Mouse (Mus musculus): ENCODE data around the gene Bicd1.
"Not testable (repeated sequence)": the region's sequence is repeated elsewhere in the genome, so short reads cannot be mapped to it uniquely, and the experiment has no call there.

Gene Bicd1

DNA sequence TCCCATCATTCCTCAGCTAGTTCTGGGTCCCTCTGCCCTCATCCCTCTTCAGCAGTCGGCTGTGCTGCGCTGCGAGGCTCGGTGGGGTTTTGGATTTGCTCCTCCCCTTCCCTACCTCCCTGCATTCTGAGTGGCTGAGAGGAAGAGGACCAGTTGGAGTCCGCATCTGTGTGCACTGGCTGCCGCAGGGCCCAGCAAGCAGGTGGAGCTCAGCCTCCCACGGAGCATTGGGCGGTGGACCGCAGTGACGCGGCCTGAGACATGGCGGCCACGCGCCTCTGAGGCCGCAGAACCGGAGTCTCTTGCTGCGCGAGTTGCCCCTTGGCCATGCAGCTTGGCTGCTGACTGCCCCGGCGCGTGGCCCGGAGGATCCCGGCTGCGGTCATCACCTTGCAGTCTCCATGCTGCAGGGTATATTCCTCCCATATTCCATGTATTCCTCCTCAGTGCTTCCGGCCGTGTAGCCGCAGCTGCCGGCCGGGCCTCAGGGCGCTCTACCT is at the start of gene Bicd1:
Gene Bicd1 (plus strand): TSS at position 54 of the 500 bp plus-strand sequence.
- DNase-seq (ENCODE audit: low spot score in 2 of 2), result peak; percentile 90 to 92

DNA sequence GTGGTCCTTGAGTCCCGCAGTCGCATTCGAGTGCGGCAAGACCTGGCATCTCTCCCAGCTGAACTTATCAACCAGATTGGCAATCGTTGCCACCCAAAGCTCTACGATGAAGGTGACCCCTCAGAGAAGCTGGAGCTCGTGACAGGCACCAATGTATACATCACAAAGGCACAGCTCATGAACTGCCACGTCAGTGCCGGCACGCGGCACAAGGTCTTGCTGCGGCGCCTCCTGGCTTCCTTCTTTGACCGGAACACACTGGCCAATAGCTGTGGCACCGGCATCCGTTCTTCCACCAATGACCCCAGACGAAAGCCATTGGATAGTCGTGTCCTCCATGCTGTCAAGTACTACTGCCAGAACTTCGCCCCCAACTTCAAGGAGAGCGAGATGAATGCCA is 46.2 kb upstream of the Bicd1 start:
- DNase-seq (ENCODE audit: low spot score in 2 of 2), result not testable (repeated sequence)

DNA sequence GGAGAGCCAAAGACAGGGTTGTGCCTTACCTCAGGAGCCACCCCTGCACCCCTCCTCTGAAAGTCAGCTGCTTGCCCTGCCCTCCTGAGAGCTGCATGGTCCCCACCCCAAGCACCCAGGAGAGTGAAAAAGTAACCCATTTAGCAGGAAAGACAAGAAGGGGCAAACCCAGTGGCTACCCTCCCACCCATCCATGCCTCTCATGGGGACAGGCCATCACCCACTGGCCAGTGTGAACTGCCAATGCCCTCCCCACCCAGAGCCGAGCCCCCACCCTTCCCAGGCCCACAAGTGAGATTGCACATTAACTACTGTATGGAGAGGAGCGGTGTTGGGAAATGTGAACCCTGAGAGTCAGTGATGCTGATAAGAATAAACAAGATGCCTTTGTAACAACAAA is 42.7 kb upstream of the Bicd1 start:
- DNase-seq (ENCODE audit: low spot score in 2 of 2), result not testable (repeated sequence)

DNA sequence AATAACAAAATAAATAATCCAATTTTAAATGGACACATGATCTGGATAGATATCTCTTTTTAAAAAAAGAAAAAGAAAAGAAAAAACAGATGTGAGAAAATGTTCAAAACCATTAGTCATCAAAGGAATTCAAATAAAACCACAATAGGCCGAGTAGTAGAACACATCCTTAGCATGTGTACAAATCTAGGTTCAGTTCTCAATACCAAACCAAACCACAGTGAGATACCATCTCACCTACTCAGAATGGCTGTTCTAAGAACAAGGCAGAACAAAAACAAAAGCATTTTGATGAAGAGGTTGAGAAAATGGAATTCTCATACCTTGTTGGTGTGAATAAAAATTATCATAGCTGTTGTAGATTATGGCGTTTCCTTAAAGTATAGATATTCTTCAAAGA is 42.3 kb upstream of the Bicd1 start:
- no peak for DNase-seq (ENCODE audit: low spot score in 2 of 2)

DNA sequence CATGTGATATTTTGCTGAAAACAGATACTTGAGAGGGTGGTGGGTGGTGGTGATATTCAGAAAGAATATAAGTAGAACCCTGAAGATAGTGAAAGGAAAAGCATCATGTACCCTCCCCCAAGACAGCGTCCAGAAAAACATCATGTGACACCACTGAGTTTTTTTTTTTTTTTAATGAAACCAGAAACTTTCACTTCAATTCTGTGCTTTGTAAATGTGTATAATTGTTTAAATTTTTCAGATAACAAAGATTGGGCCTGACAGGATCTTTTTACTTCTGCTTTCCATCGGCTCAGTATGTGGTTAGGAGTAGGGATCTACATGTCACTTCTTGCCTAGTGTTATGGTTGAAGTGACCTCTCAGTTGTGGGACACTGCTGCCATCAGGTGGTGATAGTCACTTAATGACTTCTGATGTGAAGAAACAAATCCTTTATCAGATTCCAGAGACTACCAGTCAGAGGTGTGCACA is 33.7 kb upstream of the Bicd1 start:
- DNase-seq (ENCODE audit: low spot score in 2 of 2), result peak; percentile 37 to 51

GRCm38 (mm10) chr6:149383531-149383930 is 25.2 kb upstream of the Bicd1 start:
- no peak for DNase-seq (ENCODE audit: low spot score in 2 of 2)

GRCm38 (mm10) chr6:149386389-149386788 is 22.3 kb upstream of the Bicd1 start:
- no peak for DNase-seq (ENCODE audit: low spot score in 2 of 2)

DNA sequence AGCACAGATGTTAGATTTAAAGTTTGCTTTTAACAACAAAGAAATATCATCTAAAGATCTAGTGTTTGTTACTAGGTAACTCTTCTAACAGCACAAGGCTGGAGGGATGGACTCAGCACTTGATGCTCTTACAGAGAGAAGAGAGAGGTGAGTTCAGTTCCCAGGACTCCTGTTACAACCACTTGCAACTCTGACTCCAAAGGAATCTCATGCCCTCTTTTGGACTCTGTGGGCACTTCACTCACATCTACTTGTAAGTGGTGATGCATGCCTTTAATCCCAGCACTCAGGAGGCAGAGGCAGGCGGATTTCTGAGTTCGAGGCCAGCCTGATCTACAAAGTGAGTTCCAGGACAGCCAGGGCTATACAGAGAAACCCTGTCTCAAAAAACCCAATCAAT is 19.1 kb upstream of the Bicd1 start:
- not testable (repeated sequence) for DNase-seq (ENCODE audit: low spot score in 2 of 2)

DNA sequence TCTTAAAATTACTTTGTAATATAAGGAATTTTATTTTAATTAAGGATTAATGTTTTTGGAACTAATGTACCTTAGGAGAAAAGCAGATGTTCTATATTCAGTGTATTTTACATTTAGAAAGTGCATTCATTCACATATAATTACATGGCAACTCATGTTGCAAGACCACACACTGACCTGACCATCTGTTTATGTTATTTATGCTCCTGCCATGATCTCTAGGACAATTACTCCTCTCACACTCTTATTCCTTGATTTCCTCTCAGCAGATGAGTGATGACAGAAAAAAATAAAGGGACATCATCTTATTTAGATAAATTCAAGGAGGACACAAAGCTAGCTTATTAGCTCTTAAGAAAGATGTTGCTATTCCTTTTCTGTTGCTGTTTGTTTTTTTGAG is 9.3 kb upstream of the Bicd1 start:
- no peak for DNase-seq (ENCODE audit: low spot score in 2 of 2)

- peak; percentile 29 to 49 for DNase-seq (ENCODE audit: low spot score in 2 of 2)
These were observed 655 bp downstream of the Bicd1 start for GRCm38 (mm10) chr6:149409341-149409740.

GRCm38 (mm10) chr6:149409845-149410244 is 1.2 kb downstream of the Bicd1 start:
- DNase-seq (ENCODE audit: low spot score in 2 of 2), result peak; percentile 10 to 28

GRCm38 (mm10) chr6:149413256-149413655 is 4.6 kb downstream of the Bicd1 start:
- DNase-seq (ENCODE audit: low spot score in 2 of 2), result no peak

DNA sequence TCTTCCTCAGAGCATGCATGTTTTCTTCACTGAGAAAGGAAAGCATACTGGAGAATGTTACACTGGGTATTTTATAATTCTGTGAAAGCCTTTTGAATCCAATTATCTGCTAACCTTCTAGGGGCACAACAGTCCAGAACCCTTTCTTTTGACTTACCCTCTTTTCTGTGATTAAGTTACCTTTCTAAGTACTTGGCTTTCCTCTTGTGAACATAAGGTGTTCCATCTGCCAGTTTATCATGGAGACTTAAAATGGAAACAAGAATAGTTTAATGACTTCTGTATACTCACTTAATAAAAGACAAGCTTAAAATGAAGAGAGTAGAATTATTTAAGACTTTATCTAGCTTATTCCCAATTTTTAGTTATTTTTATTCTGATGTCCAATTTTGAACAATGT is 16.1 kb downstream of the Bicd1 start:
- no peak for DNase-seq (ENCODE audit: low spot score in 2 of 2)

- DNase-seq (ENCODE audit: low spot score in 2 of 2), result no peak
These were observed 30.5 kb downstream of the Bicd1 start for GRCm38 (mm10) chr6:149439140-149439539.

- no peak for DNase-seq (ENCODE audit: low spot score in 2 of 2)
These were observed 34.2 kb downstream of the Bicd1 start for GRCm38 (mm10) chr6:149442884-149443283.

DNA sequence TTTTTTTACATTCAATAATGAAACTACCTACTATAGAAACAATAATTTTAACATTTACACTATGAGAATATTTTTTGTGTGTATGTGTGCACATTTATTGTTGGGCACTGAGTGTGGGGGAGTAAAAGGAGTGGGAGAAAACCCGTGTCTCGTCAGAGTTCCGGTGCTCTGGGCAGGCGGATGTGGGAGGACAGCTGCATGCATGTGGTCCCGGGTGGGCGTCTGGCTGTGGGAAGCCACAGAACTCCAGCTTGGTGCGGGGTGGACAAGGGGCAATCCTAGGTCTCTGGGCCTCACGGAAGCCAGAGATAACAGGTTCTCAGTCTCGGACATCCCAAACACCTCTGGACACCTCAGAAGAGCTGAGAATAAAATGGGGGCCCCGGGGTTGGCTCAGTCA is 37.2 kb downstream of the Bicd1 start:
- DNase-seq (ENCODE audit: low spot score in 2 of 2), result no peak

- no peak for DNase-seq (ENCODE audit: low spot score in 2 of 2)
These were observed 48.6 kb downstream of the Bicd1 start for GRCm38 (mm10) chr6:149457324-149457723.

DNA sequence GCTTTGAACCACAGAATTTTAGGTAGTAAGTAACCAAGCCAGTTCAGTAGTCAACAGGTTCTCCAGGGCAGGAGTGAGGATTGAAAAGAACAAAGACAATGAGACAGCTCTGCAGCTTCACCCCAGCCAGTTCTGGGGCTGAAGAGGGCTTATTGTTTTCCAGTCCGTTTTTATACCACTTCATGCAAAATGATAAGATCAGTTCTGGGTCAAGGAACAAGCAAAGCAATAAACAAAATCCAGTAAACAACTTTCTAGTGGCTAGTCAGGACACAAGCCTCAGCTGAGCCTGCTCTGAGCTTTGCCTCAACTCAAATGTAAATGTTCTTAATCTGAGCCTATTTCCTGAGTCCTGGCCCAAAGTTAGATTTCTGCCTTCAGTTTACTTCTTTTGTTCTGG is 52.3 kb downstream of the Bicd1 start:
- DNase-seq (ENCODE audit: low spot score in 2 of 2), result no peak

DNA sequence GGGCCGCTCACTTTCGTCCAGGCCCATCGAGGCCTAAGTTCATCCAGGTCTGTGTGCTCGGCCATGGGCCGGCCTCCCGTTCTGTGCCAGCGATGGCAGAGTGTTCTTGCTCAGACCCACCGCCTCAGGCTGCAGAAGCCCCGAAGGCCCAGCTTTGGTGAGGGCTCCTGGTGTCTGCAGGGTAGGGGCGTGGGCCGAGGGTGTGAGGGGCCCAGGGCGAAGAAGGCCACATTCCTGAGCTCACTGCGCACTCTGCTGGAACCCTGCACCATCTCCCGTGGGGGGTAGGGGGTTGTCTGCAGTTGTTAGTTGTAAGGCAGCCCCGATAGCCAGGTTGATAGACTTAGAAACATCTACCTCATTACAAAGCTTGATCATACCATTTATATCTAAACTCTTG is 62.8 kb downstream of the Bicd1 start:
- DNase-seq (ENCODE audit: low spot score in 2 of 2), result no peak

- not testable (repeated sequence) for DNase-seq (ENCODE audit: low spot score in 2 of 2)
These were observed 63.8 kb downstream of the Bicd1 start for GRCm38 (mm10) chr6:149472441-149472840.

- not testable (repeated sequence) for DNase-seq (ENCODE audit: low spot score in 2 of 2)
These were observed 73.2 kb downstream of the Bicd1 start for GRCm38 (mm10) chr6:149481868-149482267.

DNA sequence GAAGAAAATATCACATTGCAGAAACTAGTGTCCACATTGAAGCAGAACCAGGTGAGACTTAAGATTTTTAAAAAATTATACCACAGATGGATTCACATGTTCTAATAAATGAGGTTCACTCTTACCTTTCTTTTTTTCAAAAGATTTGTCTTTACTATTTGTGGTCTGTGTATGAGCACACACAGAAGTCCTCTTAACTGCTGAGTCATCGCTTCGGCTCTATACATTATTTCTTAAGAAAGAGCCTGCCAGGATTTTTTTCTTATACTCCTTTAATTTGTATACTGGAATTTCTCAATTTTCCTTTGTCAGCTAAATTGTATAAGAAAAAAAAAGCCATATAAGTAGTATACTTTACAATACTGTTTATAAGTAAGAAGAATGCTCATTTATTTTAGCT is 86.0 kb downstream of the Bicd1 start:
- DNase-seq (ENCODE audit: low spot score in 2 of 2), result no peak

DNA sequence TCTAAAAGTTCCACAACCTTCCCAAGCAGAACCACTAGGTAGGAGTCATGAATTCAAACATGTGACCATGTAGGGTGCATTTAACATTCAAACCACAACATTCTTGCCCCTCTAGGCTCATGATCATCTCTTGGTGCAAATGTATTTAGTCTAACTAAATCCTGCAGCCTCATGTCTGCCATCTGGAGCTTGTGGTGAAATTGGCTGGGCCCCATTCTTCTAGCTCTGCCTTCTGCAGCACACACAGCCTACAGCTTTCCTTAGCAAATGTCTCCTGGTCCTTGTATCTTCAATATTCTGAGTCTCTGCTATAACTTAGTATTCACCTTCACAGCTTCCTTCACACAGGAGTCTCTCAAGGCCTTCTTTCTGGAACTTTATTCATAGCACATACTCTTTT is 87.2 kb downstream of the Bicd1 start:
- DNase-seq (ENCODE audit: low spot score in 2 of 2), result no peak

All from right cerebral cortex, adult 2 months (tissue).